Mouse (Mus musculus): Measurements from ENCODE around the gene Gpkow. TPM values are rescaled to one million over a fixed set of nuclear protein-coding genes. Genes with fewer than 3 reads are reported as not detected.
"Not testable (repeated sequence)": the region's sequence is repeated elsewhere in the genome, so short reads cannot be mapped to it uniquely, and the experiment has no call there.

Gene Gpkow
- polyA plus RNA-seq, 1 experiment, result not detected

DNA sequence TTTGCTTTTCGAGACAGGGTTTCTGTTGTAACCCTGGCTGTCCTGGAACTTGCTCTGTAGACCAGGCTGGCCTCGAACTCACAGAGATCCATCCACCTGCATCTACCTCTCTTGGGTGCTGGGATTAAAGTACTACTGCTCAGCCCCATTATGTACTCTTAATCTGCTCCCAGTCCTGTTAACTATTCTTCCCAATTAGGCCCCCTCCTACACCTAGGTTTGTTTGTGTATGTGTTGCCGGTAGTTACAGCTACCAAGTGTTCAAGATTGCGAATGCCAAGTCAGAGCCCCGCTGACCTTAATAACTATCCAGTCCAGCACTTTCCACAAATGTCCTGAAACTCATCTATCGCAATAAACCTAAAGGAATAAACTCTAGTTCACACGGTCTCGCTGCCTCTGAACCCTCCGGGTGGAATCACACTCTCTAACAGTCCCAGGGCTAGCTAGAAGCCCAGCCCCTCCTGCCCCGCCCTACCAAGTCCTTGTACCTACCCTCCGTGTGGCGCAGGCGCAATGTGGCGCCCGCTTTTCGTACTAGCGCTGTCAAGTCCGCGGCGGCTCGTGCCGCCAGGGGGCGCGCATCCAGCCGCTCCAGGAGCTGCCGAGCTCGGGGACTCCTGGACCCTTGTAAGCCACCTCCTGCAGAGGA lies 17.4 kb upstream of the Gpkow start:
- Histone ChIP-seq H3K27ac (ENCODE audit: insufficient read depth, low read depth, low read length) (no peak overlapping the region), H3K4me1 (ENCODE audit: control insufficient read depth, insufficient read depth, low read length) (peaks cover 3% of the 10 kb centered on the region; the same call in 1 of the 2 replicates), H3K4me3 (ENCODE audit: insufficient read depth, low read depth, low read length) (peak overlapping the region; percentile 23; the same call in 1 of the 2 replicates)
- 22% methylated on average over 27 of the region's 27 CpGs for WGBS
- peak; percentile 49; the same call in 1 of the 2 replicates for TF ChIP-seq CTCF (IDR thresholded peaks at IDR 0.05; ENCODE audit: insufficient read depth, low read depth, low read length)
- no peak for TF ChIP-seq POLR2A (IDR thresholded peaks at IDR 0.05; ENCODE audit: insufficient read depth, low read depth, low read length)

DNA sequence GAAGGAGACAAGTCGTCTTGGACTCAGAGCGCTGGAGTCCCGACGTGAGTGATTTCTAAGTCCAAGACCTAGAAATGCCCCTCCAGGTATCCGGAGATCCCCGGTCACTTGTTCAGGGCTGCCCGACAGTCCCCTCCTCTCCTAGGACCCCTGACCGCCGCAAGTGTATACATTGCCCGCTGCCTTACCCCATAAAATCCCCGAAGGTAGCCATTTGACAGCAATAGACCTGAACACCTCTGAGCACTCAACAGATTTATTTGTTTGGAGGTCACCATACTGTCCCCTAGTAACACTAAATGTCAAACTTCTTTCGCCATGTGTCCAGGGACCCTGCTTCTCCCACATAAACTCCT lies 16.9 kb upstream of the Gpkow start:
- H3K4me3 ChIP-seq (ENCODE audit: insufficient read depth, low read depth, low read length), result peak overlapping the region; percentile 23; the same call in 1 of the 2 replicates
- WGBS, result 24% methylated on average over 12 of the region's 12 CpGs
- no peak overlapping the region for H3K27ac ChIP-seq (ENCODE audit: insufficient read depth, low read depth, low read length)
- no peaks in the 10 kb centered on the region for H3K4me1 ChIP-seq (ENCODE audit: control insufficient read depth, insufficient read depth, low read length)
- TF ChIP-seq CTCF (IDR thresholded peaks at IDR 0.05; ENCODE audit: insufficient read depth, low read depth, low read length) (no peak), POLR2A (IDR thresholded peaks at IDR 0.05; ENCODE audit: insufficient read depth, low read depth, low read length) (no peak)

DNA sequence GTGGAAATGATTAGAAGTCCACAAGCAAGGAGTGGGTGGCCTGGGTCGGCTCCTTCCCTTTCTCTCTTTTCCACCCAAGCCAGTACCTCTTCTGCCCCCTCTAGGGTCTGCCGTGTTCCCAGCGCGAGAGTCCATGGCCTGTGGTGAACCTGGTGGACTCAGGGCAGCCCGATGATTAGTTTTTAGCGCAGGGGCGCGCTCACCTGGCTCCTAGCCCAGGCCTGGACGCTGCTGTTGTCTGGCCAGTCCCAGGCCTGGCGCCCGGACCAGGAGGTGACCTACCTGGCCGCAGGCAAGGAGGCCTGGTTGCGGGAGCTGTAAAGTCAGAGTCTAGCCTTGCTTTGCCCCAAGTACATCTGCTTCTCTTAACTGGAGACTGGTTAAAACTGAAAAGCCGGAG lies 16.1 kb upstream of the Gpkow start, which contains the start of gene Magix:
Magix (minus strand) TSS at position 388 of the 400 bp plus-strand sequence.
- no peak within 1 kb of the TSS for H3K27ac ChIP-seq (ENCODE audit: insufficient read depth, low read depth, low read length)
- 66% methylated on average over 14 of the region's 14 CpGs for WGBS
- no peaks in the 10 kb centered on the region for H3K4me1 ChIP-seq (ENCODE audit: control insufficient read depth, insufficient read depth, low read length)
- H3K4me3 ChIP-seq (ENCODE audit: insufficient read depth, low read depth, low read length), result no peak within 1 kb of the TSS; the same call in 1 of the 2 replicates
- no peak for TF ChIP-seq CTCF (IDR thresholded peaks at IDR 0.05; ENCODE audit: insufficient read depth, low read depth, low read length)
- TF ChIP-seq POLR2A (IDR thresholded peaks at IDR 0.05; ENCODE audit: insufficient read depth, low read depth, low read length), result no peak

DNA sequence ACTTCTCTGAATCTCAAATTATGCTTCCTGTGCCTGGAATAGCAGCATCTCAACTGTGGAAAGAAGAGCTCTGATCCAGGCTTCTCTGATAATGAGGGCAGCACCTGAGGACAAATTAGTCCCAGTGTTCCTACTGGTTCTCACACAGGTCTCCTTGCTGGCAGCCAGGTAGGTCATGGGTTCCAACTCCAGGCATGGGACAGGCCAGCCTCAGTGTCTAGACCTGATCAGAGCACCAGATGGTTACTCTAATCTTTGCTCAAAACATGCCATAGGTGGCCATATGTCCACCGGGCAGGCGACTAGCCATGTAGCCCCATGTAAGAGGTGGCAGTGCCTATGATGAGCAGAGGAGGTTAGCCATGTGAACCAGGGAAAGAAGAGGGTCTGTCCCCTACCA lies 8.6 kb upstream of the Gpkow start:
- no peaks in the 10 kb centered on the region for H3K4me1 ChIP-seq (ENCODE audit: control insufficient read depth, insufficient read depth, low read length)
- no peak overlapping the region for H3K27ac ChIP-seq (ENCODE audit: insufficient read depth, low read depth, low read length)
- H3K4me3 ChIP-seq (ENCODE audit: insufficient read depth, low read depth, low read length), result no peak overlapping the region
- no peak for TF ChIP-seq CTCF (IDR thresholded peaks at IDR 0.05; ENCODE audit: insufficient read depth, low read depth, low read length)
- TF ChIP-seq POLR2A (IDR thresholded peaks at IDR 0.05; ENCODE audit: insufficient read depth, low read depth, low read length), result no peak
- WGBS, result 93% methylated on average over 2 of the region's 2 CpGs

DNA sequence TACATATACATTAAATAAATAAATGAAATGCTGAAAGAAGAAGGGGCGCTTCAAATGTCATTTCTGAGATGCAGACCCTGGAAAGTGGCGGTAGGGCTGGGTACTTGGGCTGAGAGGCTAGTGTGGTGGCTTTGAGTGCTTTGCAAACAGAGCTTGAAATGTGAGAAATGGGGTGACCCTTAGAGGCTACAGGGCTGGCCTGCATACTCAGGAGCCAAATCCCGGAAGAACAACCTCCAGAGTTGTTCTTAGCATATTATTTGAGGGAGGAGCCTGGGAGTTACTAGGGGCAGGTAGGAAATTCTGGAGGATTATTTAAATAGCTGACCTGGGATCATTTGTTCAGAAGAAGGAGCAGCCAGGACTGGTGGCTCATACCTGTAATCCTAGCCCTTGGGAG lies 6.4 kb upstream of the Gpkow start:
- TF ChIP-seq CTCF (IDR thresholded peaks at IDR 0.05; ENCODE audit: insufficient read depth, low read depth, low read length) (no peak), POLR2A (IDR thresholded peaks at IDR 0.05; ENCODE audit: insufficient read depth, low read depth, low read length) (no peak)
- Histone ChIP-seq H3K4me1 (ENCODE audit: control insufficient read depth, insufficient read depth, low read length) (no peaks in the 10 kb centered on the region), H3K4me3 (ENCODE audit: insufficient read depth, low read depth, low read length) (no peak overlapping the region), H3K27ac (ENCODE audit: insufficient read depth, low read depth, low read length) (no peak overlapping the region)
- WGBS, result 73% methylated on average over 3 of the region's 3 CpGs

DNA sequence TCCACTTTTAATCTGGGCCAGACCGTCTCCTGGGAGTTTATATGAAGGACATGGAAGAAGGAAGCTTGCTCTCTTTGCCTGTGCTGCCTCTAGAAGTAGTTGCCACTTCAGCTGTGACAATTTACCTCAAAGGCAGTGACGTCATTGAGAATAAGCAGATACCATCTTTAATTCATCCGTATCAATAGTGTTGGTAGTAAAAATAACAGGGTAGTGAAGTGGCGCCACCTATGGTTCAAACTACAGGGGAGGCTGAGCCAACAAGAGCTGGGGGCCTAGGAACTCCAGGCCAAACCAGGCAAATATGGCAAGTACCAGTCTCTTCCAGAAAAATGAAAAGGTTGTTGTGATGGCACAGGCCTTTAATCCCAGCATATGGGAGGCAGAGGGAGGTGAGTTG lies 4.1 kb upstream of the Gpkow start:
- no peaks in the 10 kb centered on the region for H3K4me1 ChIP-seq (ENCODE audit: control insufficient read depth, insufficient read depth, low read length)
- TF ChIP-seq POLR2A (IDR thresholded peaks at IDR 0.05; ENCODE audit: insufficient read depth, low read depth, low read length), result no peak
- no peak for TF ChIP-seq CTCF (IDR thresholded peaks at IDR 0.05; ENCODE audit: insufficient read depth, low read depth, low read length)
- no peak overlapping the region for H3K4me3 ChIP-seq (ENCODE audit: insufficient read depth, low read depth, low read length)
- no peak overlapping the region for H3K27ac ChIP-seq (ENCODE audit: insufficient read depth, low read depth, low read length)
- 32% methylated on average over 4 of the region's 4 CpGs for WGBS

DNA sequence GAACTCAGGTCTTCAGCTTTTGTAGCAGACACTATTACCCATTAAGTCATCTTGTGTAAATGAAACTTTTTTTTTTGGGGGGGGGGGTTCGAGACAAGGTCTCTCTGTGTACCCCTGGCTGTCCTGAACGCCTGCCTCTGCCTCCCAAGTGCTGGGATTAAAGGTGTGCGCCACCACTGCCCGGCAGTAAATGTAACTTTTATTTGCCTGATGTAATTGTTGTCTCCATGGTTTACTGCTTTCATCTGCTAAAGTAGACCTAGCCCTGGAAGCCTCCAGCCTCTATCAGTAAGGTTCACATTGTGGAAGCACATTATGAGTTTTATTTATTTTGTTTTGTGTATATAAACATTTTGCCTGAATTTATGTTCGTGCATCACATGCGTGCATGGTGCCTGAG lies 411 bp upstream of the Gpkow start:
- Histone ChIP-seq H3K4me3 (ENCODE audit: insufficient read depth, low read depth, low read length) (no peak overlapping the region), H3K27ac (ENCODE audit: insufficient read depth, low read depth, low read length) (no peak overlapping the region), H3K4me1 (ENCODE audit: control insufficient read depth, insufficient read depth, low read length) (0 out of 2 replicates have a peak, but pooled peaks cover 7% of the 10 kb centered on the region)
- 34% methylated on average over 6 of the region's 6 CpGs for WGBS
- TF ChIP-seq CTCF (IDR thresholded peaks at IDR 0.05; ENCODE audit: insufficient read depth, low read depth, low read length) (no peak), POLR2A (IDR thresholded peaks at IDR 0.05; ENCODE audit: insufficient read depth, low read depth, low read length) (no peak)

DNA sequence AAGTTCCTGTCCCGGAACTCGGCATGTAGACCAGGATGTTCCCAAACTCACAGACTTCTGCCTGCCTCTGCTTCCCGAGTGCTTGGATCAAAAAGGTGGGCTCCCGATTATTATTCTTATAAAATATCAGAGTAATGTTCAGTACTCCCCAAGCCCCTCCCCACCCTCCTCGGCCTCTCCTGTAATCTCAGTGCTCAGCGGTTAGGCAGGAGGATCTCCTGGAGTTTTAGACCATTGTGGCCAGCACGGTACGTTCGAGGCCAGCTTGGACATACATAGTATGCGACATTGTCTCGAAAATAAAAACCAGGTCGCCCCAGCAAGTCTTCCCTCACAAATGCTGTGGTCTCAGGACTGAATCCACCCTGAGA lies 16.8 kb downstream of the Gpkow start:
- peak overlapping the region; percentile 30; the same call in 1 of the 2 replicates for H3K4me3 ChIP-seq (ENCODE audit: insufficient read depth, low read depth, low read length)
- not testable (repeated sequence) for H3K4me1 ChIP-seq (ENCODE audit: control insufficient read depth, insufficient read depth, low read length); H3K27ac ChIP-seq (ENCODE audit: insufficient read depth, low read depth, low read length)
- WGBS, result 24% methylated on average over 6 of the region's 12 CpGs

DNA sequence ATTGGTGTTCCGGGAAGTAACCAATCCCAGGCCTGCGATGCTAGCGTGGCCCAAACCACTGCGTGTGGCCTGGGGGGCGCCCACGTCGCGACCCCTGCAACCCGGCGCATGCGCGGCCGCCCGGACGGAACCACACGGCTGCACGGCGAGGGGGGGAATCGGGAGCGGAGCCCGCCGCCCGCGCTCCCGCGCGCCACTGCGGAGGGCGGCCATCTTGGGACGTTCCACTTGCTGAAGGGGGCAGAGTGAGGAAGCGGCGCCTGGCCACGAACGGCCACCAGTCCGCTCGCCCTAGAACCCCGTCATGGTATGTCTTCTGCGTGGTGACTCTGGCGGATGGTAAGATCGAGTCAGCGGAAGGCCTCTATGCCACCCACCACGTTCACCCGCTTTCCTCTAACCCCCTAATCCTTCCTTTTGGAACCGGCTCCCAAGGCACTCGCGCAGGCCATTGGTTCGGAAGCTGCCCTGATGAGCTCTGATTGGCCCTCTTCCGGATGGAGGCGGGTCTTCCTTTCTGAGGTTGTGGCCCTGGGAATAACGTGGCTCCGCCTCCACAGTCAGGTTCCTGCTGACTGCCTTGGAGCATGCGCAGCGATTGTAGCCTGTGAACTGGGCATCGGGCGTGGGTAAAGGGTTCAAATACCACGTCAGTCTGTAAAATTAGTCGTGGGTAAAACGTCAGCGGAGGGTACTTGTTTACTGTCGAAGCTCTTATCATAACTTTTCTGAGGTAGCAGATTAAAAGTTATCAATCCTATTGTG lies 17.4 kb downstream of the Gpkow start, which contains the start of gene Wdr45:
Wdr45 (plus strand) TSS at position 199 of the 765 bp plus-strand sequence.
- H3K4me3 ChIP-seq (ENCODE audit: insufficient read depth, low read depth, low read length), result peak within 1 kb of the TSS; percentile 41
- H3K27ac ChIP-seq (ENCODE audit: insufficient read depth, low read depth, low read length), result peak within 1 kb of the TSS; percentile 90; the same call in 1 of the 2 replicates
- WGBS, result 18% methylated on average over 46 of the region's 60 CpGs
- not testable (repeated sequence) for H3K4me1 ChIP-seq (ENCODE audit: control insufficient read depth, insufficient read depth, low read length)

DNA sequence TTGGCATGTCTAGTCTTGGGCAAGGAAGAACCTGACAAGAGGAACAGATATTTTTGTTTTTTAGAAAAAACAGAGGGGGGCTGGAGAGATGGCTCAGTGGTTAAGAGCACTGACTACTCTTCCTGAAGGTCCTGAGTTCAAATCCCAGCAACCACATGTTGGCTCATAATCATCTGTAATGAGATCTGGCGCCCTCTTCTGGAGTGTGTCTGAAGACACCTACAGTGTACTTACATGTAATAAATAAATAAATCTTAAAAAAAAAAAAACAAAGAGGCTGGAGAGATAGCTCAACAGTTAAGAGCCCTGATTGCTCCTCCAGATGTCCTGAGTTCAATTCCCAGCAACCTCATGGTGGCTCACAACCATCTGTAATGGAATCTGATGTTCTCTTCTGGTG lies 19.1 kb downstream of the Gpkow start:
- 35% methylated on average over 1 of the region's 1 CpGs for WGBS

More for the DNA sequence above, 19.1 kb downstream of the Gpkow start:
- not testable (repeated sequence) for H3K27ac ChIP-seq (ENCODE audit: insufficient read depth, low read depth, low read length); H3K4me3 ChIP-seq (ENCODE audit: insufficient read depth, low read depth, low read length); H3K4me1 ChIP-seq (ENCODE audit: control insufficient read depth, insufficient read depth, low read length)
